Mouse (Mus musculus): ENCODE measurements around the gene Pm20d1.
A peak's percentile ranks its signal among the peaks of the same experiment; 100 is the strongest.

Gene Pm20d1

DNA sequence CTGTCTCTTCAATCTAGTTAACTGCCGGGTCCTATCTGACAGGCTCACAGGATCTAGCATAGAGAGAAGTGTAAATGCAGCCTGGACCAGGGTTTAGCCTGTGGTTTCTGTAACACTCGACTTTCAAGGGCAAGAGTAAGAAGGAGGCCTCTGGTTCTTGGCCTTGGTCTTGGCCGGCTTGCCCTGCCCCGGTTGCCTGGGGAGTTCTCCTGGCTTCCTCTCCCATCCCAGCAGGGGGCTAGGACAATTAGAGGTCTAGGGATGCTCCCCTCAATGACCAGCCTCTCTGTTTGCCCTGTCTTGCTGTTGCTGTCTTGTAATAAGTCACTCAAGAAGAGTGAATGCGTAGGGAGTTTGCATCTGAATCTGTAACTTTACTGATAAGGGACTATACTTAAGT is 32.1 kb downstream of the Pm20d1 start:
- no peak for DNase-seq

DNA sequence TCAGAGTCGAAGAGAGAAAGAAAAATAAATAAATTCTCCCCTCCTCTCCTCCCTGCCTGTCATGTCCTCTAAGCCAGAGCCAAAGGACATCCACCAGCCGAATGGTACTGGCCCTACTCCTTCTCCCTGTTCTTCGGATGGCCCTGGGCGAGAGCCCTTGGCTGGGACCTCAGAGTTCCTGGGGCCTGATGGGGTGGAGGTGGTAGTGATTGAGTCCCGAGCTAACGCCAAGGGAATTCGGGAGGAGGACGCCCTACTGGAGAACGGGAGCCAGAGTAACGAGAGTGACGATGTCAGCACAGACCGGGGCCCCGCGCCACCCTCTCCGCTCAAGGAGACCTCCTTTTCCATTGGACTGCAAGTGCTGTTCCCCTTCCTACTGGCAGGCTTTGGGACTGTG is 33.4 kb downstream of the Pm20d1 start:
- DNase-seq, result no peak

GRCm38 (mm10) chr1:131830971-131831641 is 33.9 kb downstream of the Pm20d1 start:
- no peak for DNase-seq

GRCm38 (mm10) chr1:131837035-131837434 is 39.9 kb downstream of the Pm20d1 start:
- DNase-seq, result no peak

DNA sequence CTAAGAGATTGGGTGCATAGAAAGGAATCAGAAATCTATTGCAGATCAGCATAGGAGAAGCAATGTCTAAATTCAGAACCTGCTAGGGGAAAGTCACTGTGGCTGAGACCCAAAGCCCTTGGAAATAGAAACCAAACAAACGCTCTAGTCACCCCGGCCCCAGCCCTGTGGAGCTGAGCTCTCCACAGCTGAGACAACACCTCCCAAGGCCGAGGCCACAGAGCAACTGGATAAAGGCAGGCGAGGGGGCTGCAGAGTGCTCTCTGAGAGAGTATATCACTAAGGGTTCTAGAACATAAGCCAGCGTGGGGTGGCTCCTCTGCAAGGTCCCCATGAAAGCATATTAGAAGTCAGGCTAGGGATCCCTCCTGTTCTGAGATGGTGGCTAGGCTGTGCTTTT is 41.4 kb downstream of the Pm20d1 start:
- no peak for DNase-seq

GRCm38 (mm10) chr1:131839279-131839678 is 42.1 kb downstream of the Pm20d1 start:
- DNase-seq, result no peak

DNA sequence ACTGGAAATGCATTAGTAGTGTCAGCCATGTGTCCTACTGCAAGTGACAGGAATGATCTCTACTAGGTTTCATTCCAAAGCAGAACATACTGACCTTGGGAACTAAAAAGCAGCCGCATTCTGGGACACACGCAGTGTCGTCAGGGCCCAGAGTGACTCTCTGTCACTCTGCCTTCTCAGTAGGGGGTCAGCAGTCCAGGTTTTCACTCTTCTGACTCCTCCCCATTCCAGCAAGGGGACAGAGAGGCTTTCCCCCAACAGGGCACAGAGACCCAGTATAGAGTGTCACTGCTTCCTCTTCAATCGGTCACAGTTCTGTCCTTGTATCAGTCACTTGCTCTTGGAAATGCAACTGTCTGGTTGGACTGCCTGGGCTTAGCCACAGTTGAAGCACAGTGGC is 45.0 kb downstream of the Pm20d1 start:
- no peak for DNase-seq

DNA sequence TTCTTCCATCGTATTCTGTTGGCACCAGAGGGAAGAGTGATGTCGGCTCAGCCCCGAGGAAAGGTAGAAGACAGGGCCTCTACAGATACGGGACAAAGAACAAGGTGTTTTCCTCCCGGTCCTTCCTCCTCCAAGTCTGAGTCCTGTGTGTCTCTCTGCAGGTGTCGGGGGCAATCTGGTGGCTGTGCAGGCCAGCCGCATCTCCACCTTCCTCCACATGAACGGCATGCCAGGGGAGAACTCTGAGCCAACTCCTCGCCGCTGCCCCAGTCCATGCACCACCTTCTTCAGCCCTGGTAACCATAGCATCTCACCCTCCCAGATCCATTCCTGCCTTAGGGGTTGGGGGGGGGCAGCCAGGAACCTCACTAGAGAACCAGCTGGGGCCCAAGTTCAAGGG is 46.6 kb downstream of the Pm20d1 start:
- DNase-seq, result no peak

GRCm38 (mm10) chr1:131844883-131845282 is 47.7 kb downstream of the Pm20d1 start:
- no peak for DNase-seq

- peak; percentile 40 to 65 for DNase-seq
Measured at GRCm38 (mm10) chr1:131846255-131846654, 49.1 kb downstream of the Pm20d1 start.

DNA sequence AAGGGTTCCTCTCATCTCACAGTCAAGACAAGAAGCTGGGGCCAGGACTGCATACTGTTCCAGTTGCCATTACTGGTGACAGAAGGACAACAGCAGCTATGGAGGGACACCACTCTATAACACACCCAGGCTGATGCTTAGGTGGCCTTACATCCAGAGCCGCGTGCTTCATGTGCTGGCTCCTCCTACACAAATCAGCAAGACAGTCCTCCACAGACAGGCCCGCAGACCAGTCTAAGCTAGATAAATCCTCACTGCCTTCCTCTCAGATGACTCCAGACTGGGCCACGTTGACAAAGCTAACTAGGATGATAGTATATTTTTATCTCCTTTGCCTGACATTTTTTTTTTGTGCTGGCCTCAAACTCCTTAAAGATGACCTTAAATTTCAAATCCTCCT is 64.6 kb downstream of the Pm20d1 start:
- DNase-seq, result no peak

DNA sequence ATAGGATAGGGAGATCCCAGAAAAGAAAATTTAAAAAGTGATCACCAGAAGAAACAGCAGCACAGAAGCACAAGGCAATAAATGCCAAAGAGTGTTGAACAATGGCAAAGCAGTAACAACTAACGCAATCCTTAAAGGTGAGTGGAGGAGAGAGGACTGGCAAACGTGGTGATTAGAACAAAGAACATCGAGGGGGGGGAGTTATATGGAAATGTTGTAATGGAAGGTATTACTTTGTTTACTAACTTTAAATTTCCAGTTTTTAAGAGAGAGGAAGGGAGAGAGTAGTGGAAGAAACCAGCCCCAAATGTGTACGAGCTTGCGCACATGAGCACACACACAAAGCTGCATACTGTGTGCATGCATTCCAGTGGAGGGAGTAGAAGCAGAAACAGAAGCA is 68.4 kb downstream of the Pm20d1 start:
- DNase-seq, result no peak

DNA sequence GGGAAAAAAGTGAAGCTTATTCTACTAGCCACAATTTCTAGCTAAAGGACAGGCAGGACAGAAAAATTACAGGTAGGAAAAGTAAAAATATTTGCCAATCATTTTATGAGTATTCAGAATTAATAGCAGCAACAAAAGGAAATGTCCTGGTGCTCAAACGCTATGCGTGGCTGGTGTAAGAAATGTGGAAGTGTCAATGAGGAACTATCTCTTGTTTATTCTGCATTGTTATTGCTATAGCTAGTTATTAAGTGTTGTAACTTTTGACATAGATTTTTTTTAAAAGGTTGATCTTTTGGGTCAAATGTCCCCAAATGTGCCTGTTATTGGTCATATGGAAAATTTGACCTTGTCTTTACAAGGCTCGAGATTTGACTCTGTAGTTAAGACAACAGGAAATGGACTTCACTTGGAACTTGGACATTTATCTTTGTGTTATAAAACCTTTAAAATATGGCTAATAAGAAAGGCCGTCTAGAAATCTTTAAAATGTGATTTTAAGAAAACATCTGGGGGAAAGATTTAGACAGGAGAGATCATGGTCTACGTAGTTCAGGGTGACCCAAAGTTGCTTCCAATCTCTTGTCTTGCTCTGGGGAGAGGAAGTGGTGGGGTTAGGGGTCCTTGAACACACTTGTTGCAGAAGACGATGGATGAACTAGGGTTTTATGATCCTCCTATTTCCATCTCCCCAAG is 69.3 kb downstream of the Pm20d1 start:
- DNase-seq, result no peak

- peak; percentile 82 to 88 for DNase-seq
Measured at GRCm38 (mm10) chr1:131867093-131867945, 70.1 kb downstream of the Pm20d1 start, which contains the start of gene Rab29. Rab29 (plus strand) TSS chr1:131867224.

DNA sequence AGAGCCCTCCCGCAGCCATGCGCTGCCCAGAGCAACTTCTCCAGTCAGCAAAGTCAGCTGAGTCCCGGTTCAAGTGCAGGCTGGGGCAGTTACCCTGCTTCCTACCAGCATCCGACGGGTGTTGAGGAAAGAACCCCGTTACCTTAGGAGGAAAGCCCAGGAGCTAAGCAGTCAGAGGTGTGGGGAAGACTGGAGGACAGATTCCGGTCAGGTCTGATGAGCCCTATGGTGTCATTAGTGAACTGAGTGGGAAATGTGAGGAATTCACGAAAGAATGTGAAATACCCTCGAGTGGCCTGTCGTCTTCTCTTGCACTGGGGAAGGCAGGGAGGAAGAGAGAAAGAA is 70.7 kb downstream of the Pm20d1 start:
- no peak for DNase-seq

DNA sequence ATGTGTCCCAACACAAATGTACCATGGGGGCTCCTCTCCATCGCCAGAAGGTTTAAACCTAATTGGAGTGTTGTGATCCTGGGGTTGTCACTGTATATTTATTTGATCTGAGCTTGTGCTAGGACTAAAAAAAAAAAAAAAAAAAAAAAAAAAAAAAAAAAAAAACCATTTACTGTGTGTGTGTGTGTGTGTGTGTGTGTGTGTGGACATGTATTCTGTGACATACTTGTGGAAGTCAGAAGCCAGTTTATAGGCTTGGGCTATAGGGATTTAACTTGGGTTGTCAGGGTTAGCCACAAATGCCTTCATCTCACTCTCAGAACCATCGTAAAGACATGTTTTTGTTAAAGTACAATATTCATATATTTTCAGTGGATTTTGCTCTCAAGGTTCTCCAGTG is 72.4 kb downstream of the Pm20d1 start:
- no peak for DNase-seq

Measured in spleen, adult 18-20 months (tissue).